Mouse (Mus musculus): Measurements from ENCODE around the gene Mapk10. TPM values are rescaled to one million over a fixed set of nuclear protein-coding genes. Genes with fewer than 3 reads are reported as not detected.

Mapk10 gene
- polyA plus RNA-seq, 1 experiment from 2014 or later: 30.1 TPM

- 83% methylated on average over 5 of the region's 5 CpGs for WGBS
- no peak overlapping the region for H3K4me3 ChIP-seq (ENCODE audit: low read depth, low read length)
- ATAC-seq (replicated peaks; ENCODE audit: low FRiP score) (no peak), DNase-seq (ENCODE audit: low spot score) (no peak)
- H3K9ac ChIP-seq (ENCODE audit: low read length): no peak overlapping the region
- no peaks in the 10 kb centered on the region for H3K4me1 ChIP-seq (replicated peaks; ENCODE audit: control insufficient read depth, insufficient read depth, low read length)
- H3K27me3 ChIP-seq (ENCODE audit: control insufficient read depth, insufficient read depth, low read length): no peaks in the 10 kb centered on the region
- no peak overlapping the region for H3K4me2 ChIP-seq (ENCODE audit: low read depth, low read length, severe bottlenecking)
- H3K27ac ChIP-seq (ENCODE audit: low read depth, low read length): no peak overlapping the region
- no peaks in the 10 kb centered on the region for H3K36me3 ChIP-seq (ENCODE audit: control insufficient read depth, insufficient read depth, low read length)
- no peaks in the 10 kb centered on the region for H3K9me3 ChIP-seq (ENCODE audit: control insufficient read depth, low read length)
Observed at GRCm38 (mm10) chr5:103020127-103020526, 191.0 kb downstream of the Mapk10 start.

- no peaks in the 10 kb centered on the region for H3K27me3 ChIP-seq (ENCODE audit: control insufficient read depth, insufficient read depth, low read length)
- H3K4me1 ChIP-seq (replicated peaks; ENCODE audit: control insufficient read depth, insufficient read depth, low read length): no peaks in the 10 kb centered on the region
- DNase-seq (ENCODE audit: low spot score) (no peak), ATAC-seq (replicated peaks; ENCODE audit: low FRiP score) (no peak)
- H3K4me2 ChIP-seq (ENCODE audit: low read depth, low read length, severe bottlenecking): no peak overlapping the region
- no peak overlapping the region for H3K9ac ChIP-seq (ENCODE audit: low read length)
- no peak overlapping the region for H3K4me3 ChIP-seq (ENCODE audit: low read depth, low read length)
- 94% methylated on average over 7 of the region's 7 CpGs for WGBS
- H3K9me3 ChIP-seq (ENCODE audit: control insufficient read depth, low read length): no peaks in the 10 kb centered on the region
- H3K36me3 ChIP-seq (ENCODE audit: control insufficient read depth, insufficient read depth, low read length): no peaks in the 10 kb centered on the region
- H3K27ac ChIP-seq (ENCODE audit: low read depth, low read length): no peak overlapping the region
Observed at GRCm38 (mm10) chr5:103017637-103018036, 193.5 kb downstream of the Mapk10 start.

- Histone ChIP-seq H3K4me1 (replicated peaks; ENCODE audit: control insufficient read depth, insufficient read depth, low read length) (no peaks in the 10 kb centered on the region), H3K36me3 (ENCODE audit: control insufficient read depth, insufficient read depth, low read length) (no peaks in the 10 kb centered on the region), H3K9ac (ENCODE audit: low read length) (no peak overlapping the region), H3K9me3 (ENCODE audit: control insufficient read depth, low read length) (no peaks in the 10 kb centered on the region), H3K27me3 (ENCODE audit: control insufficient read depth, insufficient read depth, low read length) (no peaks in the 10 kb centered on the region), H3K27ac (ENCODE audit: low read depth, low read length) (no peak overlapping the region), H3K4me2 (ENCODE audit: low read depth, low read length, severe bottlenecking) (no peak overlapping the region), H3K4me3 (ENCODE audit: low read depth, low read length) (no peak overlapping the region)
- ATAC-seq (replicated peaks; ENCODE audit: low FRiP score) (no peak), DNase-seq (ENCODE audit: low spot score) (no peak)
- 95% methylated on average over 4 of the region's 4 CpGs for WGBS
Observed at GRCm38 (mm10) chr5:103014309-103014708, 196.8 kb downstream of the Mapk10 start.

- no peaks in the 10 kb centered on the region for H3K9me3 ChIP-seq (ENCODE audit: control insufficient read depth, low read length)
Observed at GRCm38 (mm10) chr5:103008894-103009293, 202.2 kb downstream of the Mapk10 start.

GRCm38 (mm10) chr5:103002116-103002515, 209.0 kb downstream of the Mapk10 start:
- Histone ChIP-seq H3K27ac (ENCODE audit: low read depth, low read length) (no peak overlapping the region), H3K27me3 (ENCODE audit: control insufficient read depth, insufficient read depth, low read length) (no peaks in the 10 kb centered on the region), H3K36me3 (ENCODE audit: control insufficient read depth, insufficient read depth, low read length) (no peaks in the 10 kb centered on the region), H3K9me3 (ENCODE audit: control insufficient read depth, low read length) (no peaks in the 10 kb centered on the region), H3K4me1 (replicated peaks; ENCODE audit: control insufficient read depth, insufficient read depth, low read length) (0 out of 2 replicates have a peak, but pooled peaks cover 2% of the 10 kb centered on the region), H3K4me2 (ENCODE audit: low read depth, low read length, severe bottlenecking) (no peak overlapping the region), H3K4me3 (ENCODE audit: low read depth, low read length) (no peak overlapping the region), H3K9ac (ENCODE audit: low read length) (no peak overlapping the region)
- DNase-seq (ENCODE audit: low spot score) (no peak), ATAC-seq (replicated peaks; ENCODE audit: low FRiP score) (no peak)
- WGBS: 67% methylated on average over 7 of the region's 7 CpGs

More at GRCm38 (mm10) chr5:103008894-103009293, 202.2 kb downstream of the Mapk10 start:
- no peak overlapping the region for H3K27ac ChIP-seq (ENCODE audit: low read depth, low read length)
- no peak overlapping the region for H3K4me3 ChIP-seq (ENCODE audit: low read depth, low read length)
- H3K9ac ChIP-seq (ENCODE audit: low read length): no peak overlapping the region
- ATAC-seq (replicated peaks; ENCODE audit: low FRiP score) (no peak), DNase-seq (ENCODE audit: low spot score) (no peak)
- no peaks in the 10 kb centered on the region for H3K4me1 ChIP-seq (replicated peaks; ENCODE audit: control insufficient read depth, insufficient read depth, low read length)
- H3K4me2 ChIP-seq (ENCODE audit: low read depth, low read length, severe bottlenecking): no peak overlapping the region
- WGBS: 88% methylated on average over 4 of the region's 4 CpGs
- no peaks in the 10 kb centered on the region for H3K36me3 ChIP-seq (ENCODE audit: control insufficient read depth, insufficient read depth, low read length)
- H3K27me3 ChIP-seq (ENCODE audit: control insufficient read depth, insufficient read depth, low read length): no peaks in the 10 kb centered on the region

- 93% methylated on average over 6 of the region's 6 CpGs for WGBS
- no peak for DNase-seq (ENCODE audit: low spot score)
- H3K27ac ChIP-seq (ENCODE audit: low read depth, low read length): no peak overlapping the region
- no peak overlapping the region for H3K4me3 ChIP-seq (ENCODE audit: low read depth, low read length)
- 0 out of 2 replicates have a peak, but pooled peaks cover 2% of the 10 kb centered on the region for H3K4me1 ChIP-seq (replicated peaks; ENCODE audit: control insufficient read depth, insufficient read depth, low read length)
- H3K36me3 ChIP-seq (ENCODE audit: control insufficient read depth, insufficient read depth, low read length): no peaks in the 10 kb centered on the region
- H3K27me3 ChIP-seq (ENCODE audit: control insufficient read depth, insufficient read depth, low read length): no peaks in the 10 kb centered on the region
- no peak overlapping the region for H3K4me2 ChIP-seq (ENCODE audit: low read depth, low read length, severe bottlenecking)
- no peak for ATAC-seq (replicated peaks; ENCODE audit: low FRiP score)
- no peak overlapping the region for H3K9ac ChIP-seq (ENCODE audit: low read length)
- no peaks in the 10 kb centered on the region for H3K9me3 ChIP-seq (ENCODE audit: control insufficient read depth, low read length)
Observed at GRCm38 (mm10) chr5:103000572-103000971, 210.6 kb downstream of the Mapk10 start.

GRCm38 (mm10) chr5:102998524-102998923, 212.6 kb downstream of the Mapk10 start:
- Histone ChIP-seq H3K9ac (ENCODE audit: low read length) (no peak overlapping the region), H3K27me3 (ENCODE audit: control insufficient read depth, insufficient read depth, low read length) (no peaks in the 10 kb centered on the region), H3K36me3 (ENCODE audit: control insufficient read depth, insufficient read depth, low read length) (no peaks in the 10 kb centered on the region), H3K4me1 (replicated peaks; ENCODE audit: control insufficient read depth, insufficient read depth, low read length) (0 out of 2 replicates have a peak, but pooled peaks cover 2% of the 10 kb centered on the region), H3K4me2 (ENCODE audit: low read depth, low read length, severe bottlenecking) (no peak overlapping the region), H3K4me3 (ENCODE audit: low read depth, low read length) (no peak overlapping the region), H3K27ac (ENCODE audit: low read depth, low read length) (no peak overlapping the region), H3K9me3 (ENCODE audit: control insufficient read depth, low read length) (no peaks in the 10 kb centered on the region)
- no peak for DNase-seq (ENCODE audit: low spot score)
- WGBS: 89% methylated on average over 7 of the region's 7 CpGs
- no peak for ATAC-seq (replicated peaks; ENCODE audit: low FRiP score)

- no peaks in the 10 kb centered on the region for H3K9me3 ChIP-seq (ENCODE audit: control insufficient read depth, low read length)
- WGBS: 90% methylated on average over 11 of the region's 11 CpGs
Observed at GRCm38 (mm10) chr5:102997907-102998306, 213.2 kb downstream of the Mapk10 start.

GRCm38 (mm10) chr5:102996331-102996730, 214.8 kb downstream of the Mapk10 start:
- H3K36me3 ChIP-seq (ENCODE audit: control insufficient read depth, insufficient read depth, low read length): no peaks in the 10 kb centered on the region
- whole genome bisulfite sequencing: 94% methylated on average over 7 of the region's 7 CpGs
- H3K4me2 ChIP-seq (ENCODE audit: low read depth, low read length, severe bottlenecking): no peak overlapping the region
- H3K9me3 ChIP-seq (ENCODE audit: control insufficient read depth, low read length): no peaks in the 10 kb centered on the region
- no peak overlapping the region for H3K9ac ChIP-seq (ENCODE audit: low read length)
- H3K4me1 ChIP-seq (replicated peaks; ENCODE audit: control insufficient read depth, insufficient read depth, low read length): no peaks in the 10 kb centered on the region
- H3K4me3 ChIP-seq (ENCODE audit: low read depth, low read length): no peak overlapping the region
- ATAC-seq (replicated peaks; ENCODE audit: low FRiP score) (no peak), DNase-seq (ENCODE audit: low spot score) (no peak)
- H3K27me3 ChIP-seq (ENCODE audit: control insufficient read depth, insufficient read depth, low read length): no peaks in the 10 kb centered on the region
- no peak overlapping the region for H3K27ac ChIP-seq (ENCODE audit: low read depth, low read length)

More at GRCm38 (mm10) chr5:102997907-102998306, 213.2 kb downstream of the Mapk10 start:
- DNase-seq (ENCODE audit: low spot score) (no peak), ATAC-seq (replicated peaks; ENCODE audit: low FRiP score) (no peak)
- Histone ChIP-seq H3K27me3 (ENCODE audit: control insufficient read depth, insufficient read depth, low read length) (no peaks in the 10 kb centered on the region), H3K4me2 (ENCODE audit: low read depth, low read length, severe bottlenecking) (no peak overlapping the region), H3K4me1 (replicated peaks; ENCODE audit: control insufficient read depth, insufficient read depth, low read length) (0 out of 2 replicates have a peak, but pooled peaks cover 2% of the 10 kb centered on the region), H3K9ac (ENCODE audit: low read length) (no peak overlapping the region), H3K27ac (ENCODE audit: low read depth, low read length) (no peak overlapping the region), H3K4me3 (ENCODE audit: low read depth, low read length) (no peak overlapping the region), H3K36me3 (ENCODE audit: control insufficient read depth, insufficient read depth, low read length) (no peaks in the 10 kb centered on the region)
